Mouse (Mus musculus) lung, adult 18-20 months (tissue): ENCODE results near the gene Rnf113a1.
"Not testable (repeated sequence)": the region's sequence is repeated elsewhere in the genome, so short reads cannot be mapped to it uniquely, and the experiment has no call there.

ENCODE experiments used
- DNase-seq, 2 experiments: peaks; one replicate each; pipeline ENCODE4 v3.0.0; 2022; ENCODE audit warnings: mixed read lengths in 2 of 2

The Rnf113a1 gene

GRCm38 (mm10) chrX:37191105-37191743 is at the start of gene Rnf113a1, which contains the start of gene Ndufa1:
Gene Rnf113a1 (plus strand): TSS chrX:37191245.
Gene Ndufa1 (minus strand): TSS chrX:37191163.
- peak; percentile 83 for DNase-seq

GRCm38 (mm10) chrX:37141732-37142131 is 49.3 kb upstream of the Rnf113a1 start:
- DNase-seq = no peak

DNA sequence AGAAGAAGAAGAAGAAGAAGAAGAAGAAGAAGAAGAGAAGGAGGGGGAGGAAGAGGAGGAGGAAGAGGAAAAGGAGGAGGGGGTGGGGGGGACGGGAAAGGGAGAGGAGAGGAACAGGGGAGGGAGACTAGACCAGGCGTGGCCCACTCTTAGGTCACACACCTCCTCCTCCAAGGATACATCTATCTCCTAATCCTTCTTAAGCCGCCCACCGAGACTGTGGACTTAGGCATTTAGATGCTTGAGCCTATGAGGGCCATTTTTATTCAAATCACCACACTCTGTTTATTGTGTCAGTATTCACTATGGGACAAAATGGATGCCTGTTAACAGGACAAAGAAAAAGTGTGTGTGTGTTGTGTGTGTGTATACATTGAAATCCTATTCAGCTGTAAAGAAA is 46.5 kb upstream of the Rnf113a1 start:
- not testable (repeated sequence) for DNase-seq

- DNase-seq = peak in 1 of 2 experiments; percentile 3
Observed at GRCm38 (mm10) chrX:37144954-37145353, 46.1 kb upstream of the Rnf113a1 start.

- no peak for DNase-seq
Observed at GRCm38 (mm10) chrX:37157839-37158238, 33.2 kb upstream of the Rnf113a1 start.

GRCm38 (mm10) chrX:37161169-37161568 is 29.9 kb upstream of the Rnf113a1 start:
- no peak for DNase-seq

- no peak for DNase-seq
Observed at GRCm38 (mm10) chrX:37163115-37163514, 27.9 kb upstream of the Rnf113a1 start.

DNA sequence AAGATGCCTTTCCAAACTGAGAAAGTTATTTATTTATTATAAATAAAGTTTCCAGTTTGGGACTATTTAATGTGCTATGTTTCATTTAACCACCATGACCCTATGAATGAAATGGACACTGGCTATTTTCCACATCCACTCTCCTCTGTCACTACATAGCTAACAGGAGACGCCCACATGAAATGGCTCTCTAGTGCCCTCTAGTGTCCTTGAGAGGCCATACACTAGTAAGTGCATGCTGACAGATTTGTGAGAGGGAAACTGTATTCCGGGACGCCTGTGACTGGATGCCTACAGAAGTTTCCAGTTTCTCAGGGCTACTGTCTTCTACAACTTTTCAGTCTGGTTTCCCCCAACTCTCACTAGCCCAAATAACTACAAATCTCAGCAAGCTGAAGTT is 24.0 kb upstream of the Rnf113a1 start:
- DNase-seq = peak; percentile 27 to 57

DNA sequence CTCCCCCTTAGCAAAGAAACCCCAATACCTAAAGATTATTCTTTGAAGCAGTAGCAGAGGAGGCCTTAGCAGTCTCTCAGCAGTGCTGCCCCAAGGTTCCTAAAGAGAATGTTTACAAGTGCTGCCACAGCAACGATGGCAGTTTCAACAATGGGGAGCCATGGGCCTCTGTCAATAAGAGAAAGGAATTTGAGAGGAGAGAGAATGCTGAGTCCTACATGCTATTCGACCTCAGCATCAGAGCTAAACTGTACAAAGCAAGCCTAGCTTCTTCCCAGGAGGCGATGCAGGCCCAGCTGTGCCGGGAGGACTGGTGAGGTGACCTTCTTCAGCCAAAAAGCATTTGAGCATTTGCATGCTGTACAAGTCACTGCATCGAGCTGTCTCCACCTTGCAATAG is 22.3 kb upstream of the Rnf113a1 start, which contains the start of gene Akap14:
TSS of gene Akap14 (minus strand) at position 101 of the 400 bp plus-strand sequence.
- no peak for DNase-seq

DNA sequence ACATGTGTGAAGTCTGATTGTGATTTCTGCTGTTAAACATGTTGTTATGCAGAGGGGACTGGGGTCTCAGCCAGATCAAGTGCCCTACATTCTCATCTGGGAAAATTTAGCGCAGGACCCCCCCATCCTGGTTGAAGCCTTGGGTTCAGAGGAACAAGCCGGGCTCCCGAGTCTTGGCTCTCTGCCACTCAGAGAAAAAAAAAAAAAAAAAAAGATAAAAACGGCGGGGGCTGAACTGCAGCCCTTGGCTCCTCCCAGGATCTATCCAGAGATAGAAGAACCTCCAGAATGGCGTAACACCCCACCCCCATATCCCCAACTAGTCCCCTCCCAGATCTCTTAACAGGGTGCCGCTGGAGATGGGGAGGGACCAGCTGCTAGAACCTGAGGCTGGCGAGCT is 6.6 kb upstream of the Rnf113a1 start:
- not testable (repeated sequence) for DNase-seq

DNA sequence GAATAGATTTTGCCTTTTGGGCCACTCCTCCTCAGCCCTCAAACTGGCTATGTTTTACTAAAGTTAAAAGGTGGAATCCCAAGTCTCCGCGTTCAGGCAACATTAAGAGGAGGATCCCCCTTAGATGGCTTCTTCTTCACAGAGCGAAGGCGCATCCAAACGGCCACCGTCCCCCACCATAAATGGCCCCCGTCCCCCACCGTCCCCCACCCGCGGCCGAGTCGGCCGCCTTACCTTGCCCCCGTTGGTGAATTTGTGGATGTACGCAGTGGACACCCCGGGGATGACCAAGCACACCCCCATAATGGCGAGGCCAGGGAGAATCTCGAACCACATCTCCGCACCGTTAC is 315 bp upstream of the Rnf113a1 start:
- no peak for DNase-seq

DNA sequence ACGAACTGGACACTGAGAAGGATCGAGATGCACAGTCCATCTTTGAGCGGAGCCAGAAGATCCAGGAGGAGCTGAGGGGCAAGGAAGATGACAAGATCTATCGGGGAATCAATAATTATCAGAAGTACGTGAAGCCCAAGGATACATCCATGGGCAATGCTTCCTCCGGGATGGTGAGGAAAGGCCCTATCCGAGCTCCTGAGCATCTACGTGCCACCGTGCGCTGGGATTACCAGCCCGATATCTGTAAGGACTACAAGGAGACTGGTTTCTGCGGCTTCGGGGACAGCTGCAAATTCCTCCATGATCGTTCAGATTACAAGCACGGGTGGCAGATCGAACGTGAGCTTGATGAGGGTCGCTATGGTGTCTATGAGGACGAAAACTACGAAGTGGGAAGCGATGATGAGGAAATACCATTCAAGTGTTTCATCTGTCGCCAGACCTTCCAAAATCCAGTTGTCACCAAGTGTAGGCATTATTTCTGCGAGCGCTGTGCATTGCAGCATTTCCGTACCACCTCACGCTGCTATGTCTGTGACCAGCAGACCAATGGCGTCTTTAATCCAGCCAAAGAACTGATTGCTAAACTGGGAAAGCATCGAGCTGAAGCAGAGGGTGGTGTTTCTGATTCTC is 817 bp downstream of the Rnf113a1 start:
- DNase-seq = peak; percentile 1 to 3

- no peak for DNase-seq
Observed at GRCm38 (mm10) chrX:37198676-37199075, 7.6 kb downstream of the Rnf113a1 start.

DNA sequence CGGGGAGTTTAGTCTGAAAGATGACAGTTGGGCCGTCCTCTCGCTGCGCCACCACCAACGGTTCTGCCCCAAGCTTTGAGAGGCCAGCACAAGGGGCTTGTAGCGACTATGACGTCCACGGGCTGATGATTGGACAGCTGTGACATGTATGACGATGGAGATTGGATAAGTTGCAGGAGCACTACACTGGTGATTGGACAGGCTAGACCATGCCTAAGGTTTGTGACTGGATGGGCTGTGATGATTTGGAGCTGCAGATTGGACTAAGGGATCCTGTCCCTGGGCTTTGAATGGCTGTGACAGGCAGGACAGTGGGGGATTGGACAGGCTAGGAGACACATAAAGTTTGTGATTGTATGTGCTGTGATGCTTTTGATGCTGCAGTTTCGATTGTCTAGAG is 19.9 kb downstream of the Rnf113a1 start, which contains the start of gene Gm9:
TSS of gene Gm9 (minus strand) at position 101 of the 400 bp plus-strand sequence.
- no peak for DNase-seq

DNA sequence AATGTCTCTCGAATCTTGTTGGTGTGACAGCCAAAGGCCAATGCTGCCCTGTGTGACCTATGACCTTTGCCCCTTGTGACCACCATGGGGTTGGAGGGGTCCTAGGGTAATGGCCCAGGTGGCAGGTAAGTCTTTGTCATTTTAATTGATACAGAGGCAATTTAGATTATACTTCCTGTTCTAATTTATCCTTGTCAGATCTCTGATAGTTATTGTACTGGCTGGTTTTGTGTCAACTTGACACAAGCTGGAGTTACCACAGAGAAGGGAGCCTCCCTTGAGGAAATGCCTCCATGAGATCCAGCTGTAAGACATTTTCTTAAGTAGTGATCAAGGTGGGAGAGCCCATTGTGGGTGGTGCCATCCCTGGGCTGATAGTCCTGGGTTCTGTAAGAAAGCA is 31.1 kb downstream of the Rnf113a1 start, which contains the start of gene Rhox1:
TSS of gene Rhox1 (minus strand) at position 101 of the 400 bp plus-strand sequence.
- DNase-seq = not testable (repeated sequence)
